In genomic region chr1:39713842-39714658, GRCm38 (mm10) we compare ENCODE assay signal across 9 mouse cellular contexts. TPM values are rescaled to one million over a fixed set of nuclear protein-coding genes. Genes with fewer than 3 reads are reported as not detected.
A peak's percentile ranks its signal among the peaks of the same experiment; 100 is the strongest.
DNase-seq lines count a peak whose midpoint lies in the region; TF ChIP-seq lines count a peak whose summit lies in the region.
"Had no signal": no experiment of that assay in that cellular context is flagged by ENCODE, and none has a peak within 500 bp of the region (broad histone marks: within the 10 kb centered on the region; RNA-seq: fewer than 3 reads in every experiment).

No protein-coding gene starts in this region.

- no peak for TF ChIP-seq CTCF in small intestine, adult 2 months (IDR thresholded peaks at IDR 0.05; ENCODE audit: extremely low read depth, insufficient read length, insufficient replicate concordance, low read depth, low read length)

- no peak for TF ChIP-seq POLR2A in small intestine, adult 2 months (IDR thresholded peaks at IDR 0.05; ENCODE audit: low read depth, low read length)

- no peaks in the 10 kb centered on the region for H3K27me3 ChIP-seq in small intestine, adult 2 months (ENCODE audit: control insufficient read depth, insufficient read depth, low read length)

- 62% methylated on average over 16 of the region's 16 CpGs for WGBS in small intestine, adult 2 months

- peak overlapping the region; percentile 1; the same call in 1 of the 2 replicates for H3K27ac ChIP-seq in small intestine, adult 2 months (ENCODE audit: insufficient read depth, low read depth, low read length)

- no peaks in the 10 kb centered on the region for H3K4me1 ChIP-seq in small intestine, adult 2 months (ENCODE audit: control insufficient read depth, insufficient read depth, insufficient read length, low read length)

- no peak overlapping the region for H3K4me3 ChIP-seq in small intestine, adult 2 months (ENCODE audit: low read depth, low read length)

- DNase-seq in adrenal gland, adult 2 months, result peak; percentile 62
- no peak for DNase-seq in adrenal gland, adult 18-20 months (ENCODE audit: low spot score in 2 of 2)
- DNase-seq in thymus, postnatal 0 days (ENCODE audit: low spot score), result peak; percentile 37
- DNase-seq in thymus, postnatal 10 days (ENCODE audit: low spot score in 2 of 2), result no peak
- peak; percentile 72 for DNase-seq in heart, postnatal 4 days
- peak; percentile 28 for DNase-seq in liver
- DNase-seq in frontal cortex, postnatal 14 days (ENCODE audit: low spot score in 2 of 2), result no peak

- H3K36me3 ChIP-seq in small intestine, adult 2 months (ENCODE audit: control insufficient read depth, insufficient read depth, low read length), result no peaks in the 10 kb centered on the region

RNA-seq across cellular contexts. Expression of gene Rfx8, which starts 6.7 kb away (rescaled TPM):
- total RNA-seq in adrenal gland, adult 2 months (2021), result not detected
- 0.10 TPM in 1 of 2 replicates, not detected in the other for polyA plus RNA-seq in adrenal gland, adult 2 months (2012; rRNA removed)
- not detected for total RNA-seq in adrenal gland, adult 18-20 months (2021)
- polyA plus RNA-seq in thymus, postnatal 0 days (2015; fragmentation: Nextera tagmentation; extraction: Ambion mirVana), result 0.12 and 0.31 TPM in 2 replicates
- under 1 TPM; 0.57 to 0.72 TPM for total RNA-seq in heart, postnatal 4 days (2021)
- polyA plus RNA-seq in small intestine, adult 2 months (2012; rRNA removed), result 0.04 TPM in 1 of 2 replicates, not detected in the other
- total RNA-seq: gastrocnemius, postnatal 36 days had no signal

Comparison
In these comparisons a context has a peak if more than half of its experiments do, and no peak if none do; other contexts are left out.
1. DNase-seq: peak in adrenal gland, adult 2 months (single experiment), thymus, postnatal 0 days (single experiment), heart, postnatal 4 days (single experiment) and liver (single experiment); none in adrenal gland, adult 18-20 months (0 of 2), thymus, postnatal 10 days (0 of 2) and frontal cortex, postnatal 14 days (0 of 2).